ENCODE assay signal across 8 mouse cellular contexts in genomic region chr17:25796951-25797369, GRCm38 (mm10). TPM values are rescaled to one million over a fixed set of nuclear protein-coding genes. Genes with fewer than 3 reads are reported as not detected.
DNase-seq lines count a peak whose midpoint lies in the region; ATAC-seq and TF ChIP-seq lines count a peak whose summit lies in the region.

Metrn (minus strand) TSS chr17:25797136.

- WGBS in heart, embryonic 11.5 days (ENCODE audit: insufficient replicate concordance) = 0% methylated on average over 34 of the region's 35 CpGs
- under 1% methylated on average over 35 of the region's 35 CpGs for WGBS in kidney, embryonic 15.5 days
- WGBS in liver, embryonic 12.5 days (ENCODE audit: insufficient replicate concordance) = under 1% methylated on average over 35 of the region's 35 CpGs
- WGBS in stomach, embryonic 14.5 days = under 1% methylated on average over 35 of the region's 35 CpGs

- peak; percentile 67 for ATAC-seq in heart, embryonic 11.5 days (replicated peaks; ENCODE audit: insufficient number of reproducible peaks, low FRiP score, low TSS enrichment)
- peak; percentile 80 for ATAC-seq in kidney, embryonic 15.5 days (replicated peaks; ENCODE audit: low FRiP score)
- peak; percentile 79 for ATAC-seq in liver, embryonic 12.5 days
- peak; percentile 75; the same call in 1 of the 2 replicates for ATAC-seq in stomach, embryonic 14.5 days (ENCODE audit: insufficient number of reproducible peaks, insufficient read depth, low FRiP score, low read depth)

- peak; percentile 92 for DNase-seq in adrenal gland, postnatal 25 days

- H3K79me3 ChIP-seq in C2C12 (ENCODE audit: low read depth) = peaks cover 5% of the 10 kb centered on the region

- H3K36me3 ChIP-seq in C2C12 (ENCODE audit: control insufficient read depth, insufficient read depth) (no peaks in the 10 kb centered on the region), myocyte (ENCODE audit: control insufficient read depth, insufficient read depth) (no peaks in the 10 kb centered on the region)
- H3K36me3 ChIP-seq in heart, embryonic 11.5 days (ENCODE audit: control insufficient read depth, insufficient read depth, low read length) = no peaks in the 10 kb centered on the region
- 0 out of 2 replicates have a peak, but pooled peaks cover 3% of the 10 kb centered on the region for H3K36me3 ChIP-seq in kidney, embryonic 15.5 days
- peaks cover 13% of the 10 kb centered on the region for H3K36me3 ChIP-seq in liver, embryonic 12.5 days
- H3K36me3 ChIP-seq in stomach, embryonic 14.5 days (ENCODE audit: control insufficient read depth, insufficient read depth, low read length) = no peaks in the 10 kb centered on the region

- no peak for TF ChIP-seq CTCF in C2C12 (IDR thresholded peaks at IDR 0.05; ENCODE audit: control insufficient read depth, insufficient read depth, insufficient read length)
- no peak for TF ChIP-seq CTCF in embryonic fibroblast, embryonic 13.5 days (IDR thresholded peaks at IDR 0.05; ENCODE audit: borderline replicate concordance, insufficient read depth, low read length)

- no peak within 1 kb of the TSS for H3K27ac ChIP-seq in embryonic fibroblast, embryonic 13.5 days (ENCODE audit: insufficient read depth, low read length)
- H3K27ac ChIP-seq in heart, embryonic 11.5 days (ENCODE audit: low read depth, low read length) = no peak within 1 kb of the TSS
- H3K27ac ChIP-seq in kidney, embryonic 15.5 days = peak within 1 kb of the TSS; percentile 56
- H3K27ac ChIP-seq in liver, embryonic 12.5 days = peak within 1 kb of the TSS; percentile 68; the same call in 1 of the 2 replicates
- H3K27ac ChIP-seq in stomach, embryonic 14.5 days (ENCODE audit: low read length) = no peak within 1 kb of the TSS; the same call in 1 of the 2 replicates

- peaks cover 14% of the 10 kb centered on the region for H3K79me2 ChIP-seq in C2C12 (ENCODE audit: control insufficient read depth, insufficient read depth)
- no peaks in the 10 kb centered on the region for H3K79me2 ChIP-seq in myocyte (ENCODE audit: control insufficient read depth, insufficient read depth)

- no peaks in the 10 kb centered on the region for H3K27me3 ChIP-seq in C2C12 (ENCODE audit: control insufficient read depth, insufficient read depth, insufficient read length)
- H3K27me3 ChIP-seq in heart, embryonic 11.5 days (ENCODE audit: control insufficient read depth, insufficient read depth, low read length) = no peaks in the 10 kb centered on the region
- H3K27me3 ChIP-seq in kidney, embryonic 15.5 days = peaks cover 9% of the 10 kb centered on the region
- peaks cover 6% of the 10 kb centered on the region for H3K27me3 ChIP-seq in liver, embryonic 12.5 days (replicated peaks)
- H3K27me3 ChIP-seq in myocyte (ENCODE audit: control insufficient read depth, insufficient read depth, insufficient read length) = no peaks in the 10 kb centered on the region
- no peaks in the 10 kb centered on the region for H3K27me3 ChIP-seq in stomach, embryonic 14.5 days (ENCODE audit: control insufficient read depth, insufficient read depth, low read length)

- peaks cover 7% of the 10 kb centered on the region; the same call in 1 of the 2 replicates for H3K4me1 ChIP-seq in embryonic fibroblast, embryonic 13.5 days (ENCODE audit: control insufficient read depth, insufficient read depth, low read length)
- H3K4me1 ChIP-seq in heart, embryonic 11.5 days (ENCODE audit: control insufficient read depth, insufficient read depth, low read length) = peaks cover 23% of the 10 kb centered on the region
- H3K4me1 ChIP-seq in kidney, embryonic 15.5 days = peaks cover 49% of the 10 kb centered on the region
- H3K4me1 ChIP-seq in liver, embryonic 12.5 days = peaks cover 48% of the 10 kb centered on the region
- peaks cover 27% of the 10 kb centered on the region for H3K4me1 ChIP-seq in stomach, embryonic 14.5 days (ENCODE audit: control insufficient read depth, insufficient read depth, low read length)

- no peaks in the 10 kb centered on the region for H3K9me3 ChIP-seq in heart, embryonic 11.5 days (replicated peaks; ENCODE audit: control insufficient read depth, low read length)
- no peaks in the 10 kb centered on the region for H3K9me3 ChIP-seq in kidney, embryonic 15.5 days (replicated peaks)
- no peaks in the 10 kb centered on the region for H3K9me3 ChIP-seq in liver, embryonic 12.5 days (replicated peaks)
- no peaks in the 10 kb centered on the region for H3K9me3 ChIP-seq in stomach, embryonic 14.5 days (ENCODE audit: control insufficient read depth, low read depth, low read length)

- H3K4me3 ChIP-seq in C2C12 (ENCODE audit: insufficient read depth, poor library complexity, severe bottlenecking) (peak within 1 kb of the TSS; percentile 51), myocyte (peak within 1 kb of the TSS; percentile 47)
- H3K4me3 ChIP-seq in embryonic fibroblast, embryonic 13.5 days (ENCODE audit: insufficient read depth, low read length) = peak within 1 kb of the TSS; percentile 76
- H3K4me3 ChIP-seq in heart, embryonic 11.5 days (ENCODE audit: low read depth, low read length) = peak within 1 kb of the TSS; percentile 55
- peak within 1 kb of the TSS; percentile 67 for H3K4me3 ChIP-seq in kidney, embryonic 15.5 days (replicated peaks)
- peak within 1 kb of the TSS; percentile 80 for H3K4me3 ChIP-seq in liver, embryonic 12.5 days
- H3K4me3 ChIP-seq in stomach, embryonic 14.5 days (ENCODE audit: low read depth, low read length) = peak within 1 kb of the TSS; percentile 79

- TF ChIP-seq POLR2A in embryonic fibroblast, embryonic 13.5 days (IDR thresholded peaks at IDR 0.05; ENCODE audit: low read depth, low read length) = no peak
- TF ChIP-seq POLR2A in myocyte (IDR thresholded peaks at IDR 0.05; ENCODE audit: insufficient read length, low read depth) = peak; percentile 54

- H3ac ChIP-seq in C2C12 (ENCODE audit: control insufficient read depth, insufficient read length, low read depth) (peak within 1 kb of the TSS; percentile 66), myocyte (ENCODE audit: control insufficient read depth, insufficient read length) (peak within 1 kb of the TSS; percentile 11)

- H3K9ac ChIP-seq in heart, embryonic 11.5 days (ENCODE audit: low read depth, low read length) = peak within 1 kb of the TSS; percentile 68
- peak within 1 kb of the TSS; percentile 65 for H3K9ac ChIP-seq in kidney, embryonic 15.5 days
- peak within 1 kb of the TSS; percentile 77 for H3K9ac ChIP-seq in liver, embryonic 12.5 days
- H3K9ac ChIP-seq in stomach, embryonic 14.5 days (replicated peaks; ENCODE audit: low read depth, low read length) = peak within 1 kb of the TSS; percentile 61

- H3K4me2 ChIP-seq in heart, embryonic 11.5 days = peak within 1 kb of the TSS; percentile 99
- H3K4me2 ChIP-seq in kidney, embryonic 15.5 days = peak within 1 kb of the TSS; percentile 93
- peak within 1 kb of the TSS; percentile 95 for H3K4me2 ChIP-seq in liver, embryonic 12.5 days
- H3K4me2 ChIP-seq in myocyte (ENCODE audit: low read depth) = peak within 1 kb of the TSS; percentile 93
- peak within 1 kb of the TSS; percentile 93 for H3K4me2 ChIP-seq in stomach, embryonic 14.5 days (replicated peaks; ENCODE audit: low read depth, low read length)

TF ChIP-seq in C2C12, 6 proteins besides CTCF, POLR2A, EP300 and RAD21:
- no peak for TF ChIP-seq MYOG (IDR thresholded peaks at IDR 0.05; ENCODE audit: control insufficient read depth, extremely low read depth, insufficient read length)
- no peak for TF ChIP-seq CEBPB (IDR thresholded peaks at IDR 0.05; ENCODE audit: low read depth)
- no peak for TF ChIP-seq MAX (IDR thresholded peaks at IDR 0.05)
- TF ChIP-seq USF1 (IDR thresholded peaks at IDR 0.05; ENCODE audit: low read depth) = no peak
- no peak for TF ChIP-seq MYOD1 (IDR thresholded peaks at IDR 0.05; ENCODE audit: control insufficient read depth, insufficient read length, low read depth)
- TF ChIP-seq FOSL1 (IDR thresholded peaks at IDR 0.05; ENCODE audit: insufficient read depth, low read length, poor library complexity, severe bottlenecking) = no peak

TF ChIP-seq in myocyte, 11 proteins besides CTCF, POLR2A, EP300 and RAD21:
- peak; percentile 64 for TF ChIP-seq E2F4 (IDR thresholded peaks at IDR 0.05; ENCODE audit: insufficient read depth)
- TF ChIP-seq POLR2AphosphoS2 (IDR thresholded peaks at IDR 0.05; ENCODE audit: insufficient read length, low read depth) = peak; percentile 50
- no peak for TF ChIP-seq TCF12 (IDR thresholded peaks at IDR 0.05; ENCODE audit: insufficient read depth, poor library complexity, severe bottlenecking)

RNA-seq across cellular contexts. Expression of gene Metrn, which starts in this region (rescaled TPM):
- polyA plus RNA-seq in C2C12 (2012; fragmentation: generic; extraction: Trizol) = 64.0 TPM
- total RNA-seq in adrenal gland, postnatal 25 days (2021) = 22.1 and 25.5 TPM in 2 replicates
- 24.8 and 33.5 TPM in 2 replicates for polyA plus RNA-seq in embryonic fibroblast, embryonic 13.5 days (2011; ENCODE audit: insufficient read length, low read depth, missing spikeins)
- polyA plus RNA-seq in heart, embryonic 11.5 days (2014; fragmentation: Nextera tagmentation; extraction: Ambion mirVana) = 6.2 and 8.3 TPM in 2 replicates
- polyA plus RNA-seq in kidney, embryonic 15.5 days (2015; fragmentation: Nextera tagmentation; extraction: Ambion mirVana) = 53.5 and 58.5 TPM in 2 replicates
- polyA plus RNA-seq in liver, embryonic 12.5 days (2016; fragmentation: Nextera tagmentation; extraction: Ambion mirVana) = 29.1 and 31.7 TPM in 2 replicates
- polyA plus RNA-seq in myocyte (2012; fragmentation: generic; extraction: Trizol) = 44.4 TPM
- polyA plus RNA-seq in stomach, embryonic 14.5 days (2014; fragmentation: Nextera tagmentation; extraction: Ambion mirVana) = 6.9 and 8.7 TPM in 2 replicates

Comparison
In these comparisons a context has a peak if more than half of its experiments do, and no peak if none do; other contexts are left out.
1. H3K27ac ChIP-seq: peak in kidney, embryonic 15.5 days (single experiment) and liver, embryonic 12.5 days (single experiment); none in embryonic fibroblast, embryonic 13.5 days (single experiment), heart, embryonic 11.5 days (single experiment) and stomach, embryonic 14.5 days (single experiment).
2. Peak in every context shown above with its lines, with median percentiles within 50 percentile points of each other: H3K4me3 ChIP-seq, ATAC-seq, H3K4me2 ChIP-seq and H3K9ac ChIP-seq.